Mouse (Mus musculus) thymus, adult 2 months (tissue): ENCODE results near the gene Hbq1b. TPM values are rescaled to one million over a fixed set of nuclear protein-coding genes. Genes with fewer than 3 reads are reported as not detected.
"Not testable (repeated sequence)": the region's sequence is repeated elsewhere in the genome, so short reads cannot be mapped to it uniquely, and the experiment has no call there.

ENCODE experiments used
- DNase-seq: peaks from one replicate; pipeline ENCODE4 v3.0.0; 2021
- H3K27ac ChIP-seq: fragments of 200-500 bp; 2 replicates; pipeline ENCODE4 v1.5.1; 2012; ENCODE audit warnings: low read length, control low read depth; ENCODE audit not compliant: control insufficient read depth, insufficient read depth
- H3K27me3 ChIP-seq: fragments of 200-500 bp; 2 replicates; pipeline ENCODE4 v1.6.1; 2012; ENCODE audit warnings: mild to moderate bottlenecking, low read length, moderate library complexity, mixed read lengths; ENCODE audit not compliant: control insufficient read depth, insufficient read depth
- H3K36me3 ChIP-seq: fragments of 200-500 bp; 2 replicates; pipeline ENCODE4 v1.6.1; 2012; ENCODE audit warnings: mild to moderate bottlenecking, low read length, moderate library complexity; ENCODE audit not compliant: control insufficient read depth, insufficient read depth
- H3K4me1 ChIP-seq: fragments of 200-500 bp; replicated peaks from 2 replicates; pipeline ENCODE4 v1.6.1; 2012; ENCODE audit warnings: low read length; ENCODE audit not compliant: control insufficient read depth, insufficient read depth
- H3K4me3 ChIP-seq: fragments of 200-500 bp; 2 replicates; pipeline ENCODE4 v1.5.1; 2012; ENCODE audit warnings: mild to moderate bottlenecking, low read length, control low read depth, moderate library complexity; ENCODE audit not compliant: control insufficient read depth, insufficient read depth
- CTCF ChIP-seq: fragments of 200-500 bp; IDR thresholded peaks from 2 replicates; pipeline ENCODE4 v1.5.1; 2012; ENCODE audit warnings: mild to moderate bottlenecking, control low read depth, low read length, moderate library complexity, borderline replicate concordance; ENCODE audit not compliant: control insufficient read depth, poor library complexity, insufficient read depth; ENCODE audit errors: extremely low read depth
- POLR2A ChIP-seq: fragments of 200-500 bp; IDR thresholded peaks from 2 replicates; pipeline ENCODE4 v1.6.1; 2012; ENCODE audit warnings: mild to moderate bottlenecking, low read length, control low read depth, moderate library complexity; ENCODE audit not compliant: control insufficient read depth, poor library complexity, insufficient read depth; ENCODE audit errors: extremely low read depth
- WGBS: fragments of 180-500 bp; shearing (Covaris S2); methylation state at CpG from one replicate; pipeline ENCODE4 v1.1.7; 2018; 5-methylcytosine and 5-hydroxymethylcytosine counted together
- polyA plus RNA-seq: library from polyadenylated mRNA; depleted of rRNA; stranded (reverse); fragments of >200 nt; gene quantifications from 2 replicates; pipeline ENCODE4 v1.2.3, GENCODE M21; 2012

Hbq1b gene
- polyA plus RNA-seq, 1 experiment, result 0.23 TPM

DNA sequence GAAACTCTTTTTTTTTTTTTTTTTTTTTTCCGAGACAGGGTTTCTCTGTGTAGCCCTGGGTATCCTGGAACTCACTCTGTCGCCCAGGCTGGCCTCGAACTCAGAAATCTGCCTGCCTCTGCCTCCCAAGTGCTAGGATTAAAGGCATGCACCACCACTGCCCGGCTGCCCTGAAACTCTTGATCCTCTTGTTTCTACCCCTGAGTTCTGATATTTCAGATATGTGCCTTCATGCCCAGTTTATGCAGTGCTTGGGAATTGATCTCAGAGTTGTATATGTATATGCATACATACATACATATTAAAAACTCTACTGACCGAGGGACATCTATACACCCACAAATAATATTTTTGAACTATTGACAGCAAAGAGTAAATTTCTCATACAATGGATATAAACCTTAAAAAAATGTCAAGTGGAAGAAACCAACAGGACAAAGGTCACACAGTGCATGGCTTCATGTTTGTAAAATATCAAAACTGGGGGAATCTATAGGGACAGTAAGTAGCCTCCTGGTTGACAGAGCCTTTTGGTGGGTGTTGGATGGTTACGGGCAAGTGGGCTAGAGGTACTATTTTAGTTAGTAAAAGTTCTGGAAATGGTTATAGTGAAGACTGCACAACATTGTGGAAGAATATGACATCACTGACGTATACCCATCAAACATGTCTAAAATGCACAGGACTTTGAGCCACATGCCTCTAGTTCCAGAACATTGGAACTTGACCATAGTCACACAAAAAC lies 1.6 kb upstream of the Hbq1b start:
- no peaks in the 10 kb centered on the region for H3K36me3 ChIP-seq
- no peak overlapping the region for H3K27ac ChIP-seq
- H3K4me1 ChIP-seq, result no peaks in the 10 kb centered on the region
- TF ChIP-seq CTCF, result no peak
- TF ChIP-seq POLR2A, result no peak
- DNase-seq, result no peak
- no peak overlapping the region for H3K4me3 ChIP-seq
- no peaks in the 10 kb centered on the region for H3K27me3 ChIP-seq
- WGBS, result 88% methylated on average over 7 of the region's 7 CpGs

DNA sequence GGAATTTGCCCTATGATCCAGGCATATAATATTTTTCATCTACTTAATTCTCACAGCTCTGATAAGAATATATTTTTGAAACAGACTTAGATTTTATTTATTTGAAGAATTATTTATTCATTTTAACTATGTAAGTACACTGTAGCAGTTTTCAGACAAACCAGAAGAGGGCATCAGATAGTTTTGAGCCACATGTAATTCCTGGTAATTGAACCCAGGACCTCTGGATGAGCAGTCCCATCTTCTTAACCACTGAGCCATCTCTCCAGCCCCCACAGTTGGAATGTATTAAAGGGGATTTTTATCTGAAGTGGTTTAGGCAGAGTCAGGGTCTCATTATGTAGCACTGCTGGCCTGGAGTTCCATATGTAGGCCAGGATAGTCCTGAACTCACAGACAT lies 878 bp upstream of the Hbq1b start:
- not testable (repeated sequence) for H3K4me3 ChIP-seq, H3K27ac ChIP-seq, H3K4me1 ChIP-seq, H3K27me3 ChIP-seq, H3K36me3 ChIP-seq, DNase-seq

DNA sequence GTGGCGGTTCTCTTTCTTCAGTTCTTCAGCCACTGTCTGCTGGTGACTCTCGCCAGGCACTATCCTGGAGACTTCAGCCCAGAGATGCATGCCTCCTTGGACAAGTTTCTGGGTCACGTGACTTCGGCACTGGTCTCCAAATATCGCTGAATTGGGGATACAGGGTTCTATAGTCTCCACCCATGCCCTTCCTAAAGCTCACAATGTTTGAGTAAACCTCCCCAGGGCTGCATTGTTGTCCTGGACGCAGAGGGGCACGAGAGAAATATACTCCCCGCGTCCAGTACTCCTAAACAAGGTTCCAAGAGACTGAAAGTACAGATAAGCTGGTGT lies 694 bp downstream of the Hbq1b start:
- H3K4me1 ChIP-seq, result no peaks in the 10 kb centered on the region
- no peak overlapping the region for H3K4me3 ChIP-seq
- DNase-seq, result no peak
- H3K27me3 ChIP-seq, result no peaks in the 10 kb centered on the region
- no peak for TF ChIP-seq CTCF
- TF ChIP-seq POLR2A, result no peak
- no peak overlapping the region for H3K27ac ChIP-seq
- 87% methylated on average over 9 of the region's 9 CpGs for WGBS
- no peaks in the 10 kb centered on the region for H3K36me3 ChIP-seq

DNA sequence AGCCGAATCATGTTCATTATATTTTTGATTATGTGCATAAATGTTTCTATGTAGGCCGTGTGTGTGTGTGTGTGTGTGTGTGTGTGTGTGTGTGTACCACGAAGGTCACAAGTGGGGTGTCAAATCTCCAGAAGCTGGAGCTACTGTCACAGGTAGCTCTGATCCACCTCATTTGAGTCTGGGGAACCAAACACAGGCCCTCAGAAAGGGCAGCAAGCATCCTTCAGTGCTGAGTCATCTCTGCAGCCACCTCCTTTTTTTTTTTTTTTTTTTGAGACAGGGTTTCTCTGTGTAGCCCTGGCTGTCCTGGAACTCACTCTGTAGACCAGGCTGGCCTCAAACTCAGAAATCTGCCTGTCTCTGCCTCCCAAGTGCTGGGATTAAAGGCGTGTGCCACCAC lies 6.1 kb downstream of the Hbq1b start:
- WGBS, result 85% methylated on average over 4 of the region's 4 CpGs
- H3K36me3 ChIP-seq, H3K27me3 ChIP-seq, H3K27ac ChIP-seq, H3K4me1 ChIP-seq, DNase-seq, H3K4me3 ChIP-seq: not testable (repeated sequence)

DNA sequence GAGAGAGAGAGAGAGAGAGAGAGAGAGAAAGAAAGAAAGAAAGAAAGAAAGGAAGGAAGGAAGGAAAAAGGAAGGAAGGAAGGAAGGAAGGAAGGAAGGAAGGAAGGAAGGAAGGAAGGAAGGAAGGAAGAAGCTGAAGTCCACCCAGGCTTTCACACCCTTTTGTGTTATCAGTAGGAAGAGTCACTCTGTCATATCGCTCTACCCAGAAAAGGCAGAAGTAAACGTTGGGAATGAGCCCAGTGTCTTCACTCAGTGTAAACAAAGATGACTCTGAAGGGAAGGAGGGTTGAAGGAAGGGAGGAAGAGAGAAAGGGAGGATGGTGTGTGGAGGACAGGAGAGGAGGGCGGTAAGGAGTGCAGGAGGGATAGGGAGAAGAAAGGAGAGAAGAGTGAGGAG lies 6.7 kb downstream of the Hbq1b start:
- not testable (repeated sequence) for DNase-seq, H3K27me3 ChIP-seq, H3K27ac ChIP-seq, H3K36me3 ChIP-seq, H3K4me3 ChIP-seq, H3K4me1 ChIP-seq
- WGBS, result 62% methylated on average over 3 of the region's 3 CpGs

DNA sequence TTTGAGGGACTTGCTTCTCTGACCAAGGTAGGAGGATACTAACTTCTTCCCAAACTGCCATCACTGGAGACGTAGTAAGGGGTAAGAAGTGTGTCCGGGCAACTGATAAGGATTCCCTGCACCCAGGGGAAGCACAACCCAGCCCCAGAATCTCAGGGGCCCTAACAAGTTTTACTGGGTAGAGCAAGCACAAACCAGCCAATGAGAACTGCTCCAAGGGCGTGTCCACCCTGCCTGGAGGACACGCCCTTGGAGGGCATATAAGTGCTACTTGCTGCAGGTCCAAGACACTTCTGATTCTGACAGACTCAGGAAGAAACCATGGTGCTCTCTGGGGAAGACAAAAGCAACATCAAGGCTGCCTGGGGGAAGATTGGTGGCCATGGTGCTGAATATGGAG lies 9.4 kb downstream of the Hbq1b start, which contains the start of gene Hba-a2:
Hba-a2 (plus strand) TSS at position 287 of the 400 bp plus-strand sequence.
- DNase-seq, H3K27me3 ChIP-seq, H3K27ac ChIP-seq, H3K4me3 ChIP-seq, H3K36me3 ChIP-seq, H3K4me1 ChIP-seq: not testable (repeated sequence)
- WGBS, result no CpG with 5 or more reads among the region's 4 CpGs

DNA sequence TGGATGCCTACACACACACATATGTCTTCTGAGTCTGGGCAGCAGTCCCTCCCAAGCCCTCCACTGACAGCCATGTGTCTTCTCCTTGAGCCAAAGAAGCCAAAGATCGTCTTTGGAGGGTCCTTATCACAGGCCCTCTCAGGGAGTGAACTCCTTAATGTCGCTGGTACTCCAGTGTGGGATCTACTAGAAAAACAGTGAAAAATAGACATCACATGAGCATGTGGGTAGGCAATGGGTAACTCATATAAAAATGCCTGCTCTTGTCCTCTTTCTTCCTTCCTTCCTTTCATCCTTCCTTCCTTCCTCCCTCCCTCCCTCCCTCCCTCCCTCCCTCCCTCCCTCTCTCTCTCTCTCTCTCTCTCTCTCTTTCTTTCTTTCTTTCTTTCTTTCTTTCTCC lies 10.7 kb downstream of the Hbq1b start:
- not testable (repeated sequence) for DNase-seq, H3K36me3 ChIP-seq, H3K4me3 ChIP-seq, H3K27ac ChIP-seq, H3K4me1 ChIP-seq, H3K27me3 ChIP-seq
- WGBS, result 35% methylated on average over 2 of the region's 2 CpGs
